Mouse (Mus musculus) adrenal gland, adult 2 months (tissue): ENCODE measurements around the gene P4hb. TPM values are rescaled to one million over a fixed set of nuclear protein-coding genes. Genes with fewer than 3 reads are reported as not detected.
A peak's percentile ranks its signal among the peaks of the same experiment; 100 is the strongest.

Experiments used
- DNase-seq: peaks from one replicate; pipeline ENCODE4 v3.0.0; 2021
- long read RNA-seq: library from polyadenylated mRNA; stranded (forward); transcript quantifications from one replicate; pipeline ENCODE4 v2.0.0, GENCODE M21; 2021
- polyA plus RNA-seq: library from polyadenylated mRNA; depleted of rRNA; stranded (reverse); fragments of >200 nt; gene quantifications from 2 replicates; pipeline ENCODE4 v1.2.3, GENCODE M21; 2012; rRNA removed
- total RNA-seq, 2 experiments: library from RNA; stranded (reverse); gene quantifications; 2 replicates each; pipeline ENCODE4 v1.2.3; 2021

P4hb gene
- total RNA-seq, result 100 to 1,000 TPM; 462 to 524 TPM
- polyA plus RNA-seq, result 108 and 126 TPM in 2 replicates
- long read RNA-seq, transcript P4hb-201 (11 exons, 2,861 nt), result major isoform, 740 of 771 reads
- long read RNA-seq, partial matches to known transcripts, result 11 of 771 reads
- long read RNA-seq, other reads (novel, unspliced or antisense), result 20 of 771 reads

DNA sequence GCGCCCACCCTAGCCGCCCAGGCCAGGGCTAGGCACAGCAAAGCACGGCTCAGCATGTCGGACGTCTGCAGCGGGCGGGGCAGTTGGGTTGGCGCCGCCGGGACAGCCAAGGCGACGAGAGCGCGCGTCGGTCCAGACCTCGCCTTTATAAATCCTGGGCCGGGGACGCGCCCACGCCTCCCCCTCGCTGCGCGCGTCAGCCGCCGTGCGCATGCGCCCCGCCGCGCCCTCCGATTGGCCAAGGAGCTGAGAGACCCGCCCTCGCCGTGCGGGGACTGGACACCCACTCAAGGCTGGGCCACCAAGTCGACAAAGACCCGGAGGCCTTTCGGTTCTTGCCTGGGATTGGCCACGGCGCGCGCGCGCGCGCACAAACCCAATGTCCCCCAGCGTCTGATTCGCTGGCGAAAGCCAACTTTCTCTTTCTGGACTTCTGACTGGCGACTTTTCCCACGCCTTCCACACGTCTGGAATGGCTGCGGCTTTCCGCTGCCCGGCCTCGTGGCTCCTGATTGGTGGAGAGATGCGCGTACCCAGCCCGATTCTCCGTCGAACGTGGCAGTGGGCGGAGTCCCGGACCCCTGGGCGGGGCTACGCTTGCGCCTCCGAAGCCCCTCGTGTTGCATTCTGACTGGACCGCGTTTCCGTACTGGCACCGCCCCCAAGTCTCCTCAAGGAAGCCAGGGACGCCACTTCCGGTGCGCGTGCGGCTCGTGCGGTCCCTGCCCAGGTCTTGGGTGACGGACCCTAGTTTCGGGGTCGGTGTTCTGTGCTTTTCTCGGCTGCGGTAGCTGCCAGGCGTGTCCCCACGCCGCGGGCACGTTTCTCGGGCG, at the start of gene P4hb:
Gene P4hb (minus strand): TSS at position 502 of the 833 bp plus-strand sequence.
- DNase-seq, result peak; percentile 100

- DNase-seq, result peak; percentile 78
Measured at GRCm38 (mm10) chr11:120622805-120623204, 49.8 kb upstream of the P4hb start.

DNA sequence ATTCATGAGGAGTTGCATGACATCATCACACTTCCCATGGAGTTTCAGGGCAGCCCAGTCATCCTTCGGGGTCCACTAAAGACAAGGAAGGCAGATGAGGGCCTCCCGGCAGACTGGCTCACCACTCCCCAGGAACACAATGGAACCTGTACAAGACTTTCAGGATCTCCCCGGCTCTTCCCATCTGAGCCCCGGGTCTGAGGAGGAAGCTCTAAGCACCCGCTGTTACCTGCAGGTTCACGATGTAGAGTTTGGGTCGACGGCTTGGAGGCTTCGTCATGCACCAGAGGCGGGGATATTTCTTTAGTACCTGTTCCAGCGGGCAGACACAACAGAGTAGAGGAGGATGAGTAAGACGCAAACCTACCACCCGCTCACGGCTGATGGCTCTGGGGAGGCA, 47.1 kb upstream of the P4hb start:
- peak; percentile 1 for DNase-seq

DNA sequence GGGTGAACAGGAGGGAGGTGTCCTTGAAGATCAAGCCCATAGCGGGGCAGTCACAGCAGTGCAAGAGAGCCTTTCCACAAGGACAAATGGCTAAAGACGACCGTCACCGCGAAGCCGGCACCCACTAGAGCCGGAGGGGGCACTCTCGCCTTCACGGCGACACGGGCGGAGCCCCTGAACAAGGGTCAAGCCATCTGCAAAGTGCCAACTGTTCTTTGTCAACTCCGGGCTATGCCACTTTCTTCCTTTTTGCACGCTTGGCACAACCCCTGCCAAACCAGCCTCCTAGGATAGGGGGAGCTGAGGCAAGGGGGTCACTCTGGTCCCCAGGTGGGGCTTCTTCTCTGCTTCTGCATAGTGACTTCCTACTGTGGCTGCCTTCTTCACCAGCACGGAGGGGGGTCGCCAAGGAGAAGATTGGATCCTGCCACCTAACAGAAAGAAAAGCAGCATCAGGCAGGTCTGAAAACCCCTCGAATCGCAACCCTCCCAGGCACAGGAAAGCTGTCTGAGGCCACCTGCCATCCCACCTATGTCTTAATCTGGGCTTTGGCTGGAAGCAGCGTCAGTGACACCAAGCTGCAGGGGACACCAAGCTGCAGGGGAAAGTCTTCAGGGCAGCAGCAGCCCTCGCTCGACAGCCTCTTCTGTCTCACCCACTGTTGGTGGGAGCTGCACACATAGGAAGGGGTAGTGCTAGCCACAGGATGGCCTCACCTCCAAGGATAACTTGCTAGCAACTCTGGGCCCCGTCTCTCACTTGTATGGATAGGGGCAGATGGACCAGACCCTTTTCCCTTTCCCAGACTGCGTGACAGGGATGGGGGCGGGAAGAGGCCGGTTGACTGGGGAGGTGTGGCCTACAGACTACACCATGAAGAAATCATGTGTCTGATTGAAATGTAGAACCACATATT, 45.8 kb upstream of the P4hb start:
- peak; percentile 55 for DNase-seq

GRCm38 (mm10) chr11:120617519-120618112, 44.6 kb upstream of the P4hb start, which contains the start of gene Pcyt2:
Pcyt2 (minus strand) TSS chr11:120617936.
- DNase-seq, result peak; percentile 97

DNA sequence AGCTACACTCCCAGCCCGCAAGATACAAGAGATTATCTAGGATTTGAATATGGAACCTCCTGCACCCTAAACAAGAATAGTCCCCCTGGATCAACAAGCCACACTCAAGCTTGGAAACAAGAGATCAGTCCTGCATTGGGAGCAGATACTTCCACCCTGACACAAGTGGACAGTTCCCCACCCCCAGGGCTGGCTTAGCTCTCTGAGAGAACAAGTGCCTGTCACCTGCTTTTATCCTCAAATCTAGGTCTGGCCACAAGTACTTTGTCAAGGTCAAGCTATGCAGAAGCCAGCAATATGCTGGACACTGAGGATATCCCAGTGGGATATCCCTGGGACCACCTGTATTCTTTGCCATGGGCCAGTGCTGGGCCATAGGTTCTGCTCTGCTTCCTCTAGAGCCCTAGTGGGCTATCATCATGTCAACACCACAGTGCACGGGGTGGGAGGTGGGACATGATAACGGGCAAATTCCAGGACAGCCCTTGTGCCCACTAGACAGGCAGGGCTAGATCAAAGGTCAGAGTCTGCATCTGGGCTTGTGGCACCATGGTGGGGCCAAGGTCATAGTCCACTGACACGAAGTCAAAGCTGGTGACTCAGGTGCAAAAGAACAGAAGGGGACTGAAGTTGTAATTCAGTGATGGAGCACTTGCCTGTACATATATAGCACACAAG, 43.7 kb upstream of the P4hb start:
- peak; percentile 31 for DNase-seq

GRCm38 (mm10) chr11:120615606-120616203, 42.7 kb upstream of the P4hb start:
- no peak for DNase-seq

DNA sequence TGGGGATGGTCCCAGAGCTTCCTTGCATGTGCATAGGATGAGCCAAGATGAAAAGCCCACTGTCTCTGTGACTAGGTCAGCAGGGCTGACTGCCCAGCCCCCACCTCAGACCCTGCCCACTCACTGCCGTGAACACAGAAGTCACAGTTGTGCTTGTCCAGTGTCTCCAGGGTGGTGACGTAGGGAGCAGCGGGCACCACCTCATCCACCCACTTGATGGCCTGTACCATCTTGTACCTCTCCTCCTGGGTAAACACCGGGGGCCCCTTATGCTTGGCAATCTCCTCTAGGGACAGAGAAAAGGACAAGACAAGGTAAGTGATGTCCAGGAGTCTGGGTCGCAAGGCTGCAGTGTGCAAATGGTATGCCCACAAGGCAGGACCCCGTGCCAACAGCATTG, 42.1 kb upstream of the P4hb start:
- no peak for DNase-seq

DNA sequence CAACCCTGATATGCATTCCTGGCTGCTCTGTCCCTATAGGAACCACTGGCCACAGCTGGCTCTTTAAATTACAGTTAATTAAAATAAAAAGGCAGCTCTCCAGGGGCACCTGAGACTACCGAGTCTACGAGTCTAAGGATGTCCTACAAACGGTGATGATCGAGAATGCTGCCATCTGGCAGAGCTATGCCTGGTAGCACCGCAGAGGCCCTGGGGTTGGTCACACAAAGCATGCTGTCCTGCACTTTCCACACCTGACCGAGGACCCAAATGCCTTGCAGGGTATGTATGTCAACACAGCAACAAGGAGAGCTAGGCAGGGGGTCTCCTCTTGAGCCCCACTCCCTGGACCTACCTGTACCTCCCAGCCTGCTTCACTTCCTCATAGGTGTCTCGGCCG, 40.9 kb upstream of the P4hb start:
- DNase-seq, result no peak

DNA sequence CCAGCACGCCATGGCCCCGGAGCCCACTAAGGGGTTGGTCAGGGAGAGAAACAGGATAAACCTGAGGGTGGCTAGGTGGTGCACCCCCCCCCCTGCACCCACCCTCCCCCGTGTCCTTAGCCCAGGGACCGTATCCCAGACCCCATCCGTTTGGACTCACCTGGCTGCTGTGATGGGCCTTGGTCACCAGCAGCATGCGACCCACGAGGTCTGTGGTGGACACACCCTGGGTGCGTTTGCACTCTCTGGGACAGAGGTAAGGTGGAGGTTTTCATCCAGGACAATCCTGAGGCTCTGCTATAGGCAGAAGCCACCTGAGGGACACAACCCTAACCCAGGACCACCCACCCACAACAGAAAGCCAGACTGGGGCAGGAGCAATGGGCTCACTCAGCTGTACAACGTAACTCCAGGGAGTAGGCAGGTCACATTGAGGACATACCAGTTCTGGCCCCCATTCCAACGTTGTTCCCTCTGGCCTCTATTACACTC, 40.5 kb upstream of the P4hb start:
- no peak for DNase-seq

GRCm38 (mm10) chr11:120612763-120613162, 39.7 kb upstream of the P4hb start:
- DNase-seq, result peak; percentile 77

DNA sequence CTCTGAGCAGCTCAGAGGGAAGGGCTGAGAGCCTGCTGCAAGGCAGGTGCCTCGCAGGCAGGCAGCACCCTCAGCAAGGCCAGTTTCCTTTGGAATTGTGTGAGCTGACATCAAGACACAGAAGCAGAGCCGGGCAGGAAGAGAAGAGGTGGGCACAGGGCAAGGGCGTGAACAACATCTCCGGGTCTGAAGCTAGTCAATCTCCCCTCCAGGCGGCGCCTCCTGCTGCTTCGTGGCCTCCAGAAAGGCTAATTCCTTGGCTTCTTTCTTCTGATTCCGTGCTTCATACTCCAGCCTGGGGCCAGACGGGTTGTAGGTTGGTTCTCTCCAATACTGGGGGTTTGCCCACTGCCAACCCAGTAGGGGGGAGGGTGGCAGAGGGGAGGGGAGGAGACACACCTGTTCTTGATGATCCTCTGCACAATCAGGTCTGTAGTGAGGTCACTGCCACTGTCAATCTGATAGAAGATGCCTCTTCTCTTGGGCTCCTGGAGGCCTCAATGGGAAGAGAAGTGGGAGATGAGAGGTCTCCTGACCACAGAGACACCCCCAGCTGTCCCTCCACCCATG, 37.5 kb upstream of the P4hb start:
- no peak for DNase-seq

GRCm38 (mm10) chr11:120609250-120609649, 36.2 kb upstream of the P4hb start:
- peak; percentile 77 for DNase-seq

DNA sequence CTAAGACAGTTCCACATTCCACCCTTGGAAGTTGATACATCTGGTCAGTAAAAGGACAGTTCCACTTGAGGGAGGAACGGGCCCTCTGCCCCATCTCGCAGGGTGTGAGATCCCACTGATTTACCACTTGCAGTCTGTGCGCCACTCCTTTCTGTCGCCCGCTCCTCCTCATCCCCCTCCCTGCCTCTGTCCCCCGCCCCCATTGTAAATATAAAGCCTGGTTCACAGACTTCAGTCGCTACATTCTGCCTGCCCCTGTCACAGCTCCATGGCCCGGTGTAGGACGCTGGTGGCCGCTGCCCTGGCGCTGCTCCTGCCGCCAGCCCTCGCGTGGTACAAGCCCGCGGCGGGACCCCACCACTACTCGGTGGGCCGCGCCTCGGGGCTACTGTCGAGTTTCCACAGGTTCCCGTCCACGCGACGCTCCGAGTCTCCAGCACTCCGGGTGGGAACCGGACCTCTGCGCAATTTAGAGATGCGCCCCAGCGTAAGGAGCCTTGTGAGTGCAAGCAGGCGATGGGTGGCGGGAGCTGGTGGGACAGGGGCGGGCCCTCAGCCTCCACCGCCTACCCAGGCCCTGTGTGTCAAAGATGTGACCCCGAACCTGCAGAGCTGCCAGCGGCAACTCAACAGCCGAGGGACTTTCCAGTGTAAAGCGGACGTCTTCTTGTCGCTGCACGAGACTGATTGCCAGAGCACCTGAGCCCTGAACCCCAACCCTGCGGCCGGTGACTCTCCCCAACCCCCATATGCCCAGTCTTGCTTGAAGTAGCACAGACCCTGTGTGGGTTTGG, 35.4 kb upstream of the P4hb start, which contains the start of gene Npb:
Gene Npb (plus strand): TSS at position 237 of the 794 bp plus-strand sequence.
- DNase-seq, result no peak

- DNase-seq, result no peak
Measured at GRCm38 (mm10) chr11:120606764-120607163, 33.7 kb upstream of the P4hb start.

GRCm38 (mm10) chr11:120605667-120606066, 32.6 kb upstream of the P4hb start:
- DNase-seq, result no peak

GRCm38 (mm10) chr11:120603545-120603944, 30.5 kb upstream of the P4hb start:
- no peak for DNase-seq

- no peak for DNase-seq
Measured at GRCm38 (mm10) chr11:120600716-120601115, 27.7 kb upstream of the P4hb start.

DNA sequence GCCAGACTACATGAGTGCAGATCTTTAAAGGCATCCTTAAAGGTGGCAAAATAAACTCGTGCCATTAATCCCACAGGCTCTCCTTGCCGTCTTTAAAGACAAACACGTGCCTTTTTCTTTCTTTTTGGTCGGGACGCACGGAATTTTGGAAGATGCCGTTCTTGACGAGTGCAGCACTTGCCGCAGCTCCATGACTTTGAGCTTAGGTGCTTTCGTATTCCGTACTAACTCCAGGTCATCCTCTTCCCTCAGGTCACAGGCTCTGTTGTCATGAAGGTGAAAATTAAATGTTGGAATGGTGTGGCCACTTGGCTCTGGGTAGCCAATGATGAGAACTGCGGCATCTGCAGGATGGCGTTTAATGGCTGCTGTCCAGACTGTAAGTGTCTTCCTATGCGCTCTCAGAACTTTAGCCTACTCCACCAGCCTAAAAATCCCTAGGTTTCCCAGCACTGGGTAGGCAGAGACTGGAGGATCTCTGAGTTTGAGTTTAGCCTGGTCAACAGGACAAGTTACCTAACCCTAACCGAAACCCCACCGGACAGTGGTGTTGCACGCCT, 26.0 kb upstream of the P4hb start:
- no peak for DNase-seq
